Mouse (Mus musculus) neutrophil, adult 5-6 weeks (primary cell): ENCODE results near the gene Cyb561d2. TPM values are rescaled to one million over a fixed set of nuclear protein-coding genes. Genes with fewer than 3 reads are reported as not detected.

Experiments
- ATAC-seq: fragments of 151-379, 151-347 bp; 2 replicates; pipeline ENCODE4 v1.8.0; 2017; ENCODE audit warnings: mild to moderate bottlenecking, moderate TSS enrichment; ENCODE audit not compliant: insufficient number of reproducible peaks, poor library complexity, low FRiP score, severe bottlenecking; ENCODE audit errors: extremely low read depth
- total RNA-seq: library from RNA; stranded (forward); fragments of 200-1000 nt; gene quantifications from 2 replicates; pipeline ENCODE4 v1.2.3, GENCODE M21; 2017

Gene Cyb561d2
- total RNA-seq, 1 experiment from 2014 or later: 9.2 TPM

DNA sequence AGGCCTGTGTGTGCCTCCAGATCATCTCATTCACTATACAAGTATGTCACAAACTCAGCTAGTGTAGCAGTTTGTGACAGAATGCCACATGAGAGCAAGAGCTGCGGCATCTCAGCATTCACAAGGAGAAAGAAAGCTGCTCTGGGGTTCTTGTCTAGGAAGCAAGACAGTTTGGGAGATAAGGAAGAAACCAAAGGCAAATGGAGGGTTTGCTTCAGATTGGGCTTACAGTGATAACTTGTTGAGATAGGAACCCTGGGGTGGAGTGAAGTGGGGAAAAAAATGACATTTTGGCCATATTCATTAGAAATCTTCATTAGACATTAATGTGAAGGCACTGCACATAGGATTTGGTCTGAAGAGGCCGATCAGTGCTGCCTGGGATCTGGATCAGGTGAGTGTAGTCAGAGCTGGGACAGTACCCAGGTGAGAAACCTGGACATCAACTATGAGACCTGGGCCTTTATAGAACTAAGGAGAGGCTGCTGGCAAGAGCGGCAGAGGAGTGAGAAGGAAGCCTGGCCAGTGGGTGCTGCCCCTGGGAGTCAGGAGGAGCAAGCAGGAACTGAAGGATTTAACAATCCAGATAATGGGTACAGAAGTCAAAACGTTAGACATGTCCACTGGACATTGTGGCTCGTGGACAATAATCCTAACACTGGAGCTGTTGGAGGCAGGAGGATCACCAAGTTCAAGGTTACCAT is 10.8 kb upstream of the Cyb561d2 start:
- no peak for ATAC-seq

DNA sequence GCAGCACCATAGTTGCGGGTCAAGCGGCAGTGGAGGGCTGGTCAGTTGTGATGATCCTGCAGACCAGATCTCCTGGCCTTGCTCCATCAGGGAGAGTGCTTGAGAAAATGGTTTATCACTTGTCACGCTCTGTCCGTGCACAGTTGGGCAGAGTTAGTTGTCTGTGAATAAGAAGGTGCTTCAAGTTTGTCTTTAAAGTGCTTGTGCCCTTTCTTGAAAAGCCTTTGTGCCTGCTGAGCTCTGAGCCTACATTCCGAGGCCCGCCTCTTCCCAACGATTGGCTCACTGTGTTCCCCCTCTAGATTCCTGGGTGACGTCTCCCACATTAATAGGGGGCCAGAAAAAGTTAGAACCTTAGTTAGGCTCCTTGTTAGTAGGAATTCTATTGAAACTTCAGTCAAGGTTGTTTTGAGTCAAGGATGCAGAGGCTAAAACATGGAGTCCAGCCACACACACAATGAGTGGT is 9.9 kb upstream of the Cyb561d2 start:
- ATAC-seq: no peak

DNA sequence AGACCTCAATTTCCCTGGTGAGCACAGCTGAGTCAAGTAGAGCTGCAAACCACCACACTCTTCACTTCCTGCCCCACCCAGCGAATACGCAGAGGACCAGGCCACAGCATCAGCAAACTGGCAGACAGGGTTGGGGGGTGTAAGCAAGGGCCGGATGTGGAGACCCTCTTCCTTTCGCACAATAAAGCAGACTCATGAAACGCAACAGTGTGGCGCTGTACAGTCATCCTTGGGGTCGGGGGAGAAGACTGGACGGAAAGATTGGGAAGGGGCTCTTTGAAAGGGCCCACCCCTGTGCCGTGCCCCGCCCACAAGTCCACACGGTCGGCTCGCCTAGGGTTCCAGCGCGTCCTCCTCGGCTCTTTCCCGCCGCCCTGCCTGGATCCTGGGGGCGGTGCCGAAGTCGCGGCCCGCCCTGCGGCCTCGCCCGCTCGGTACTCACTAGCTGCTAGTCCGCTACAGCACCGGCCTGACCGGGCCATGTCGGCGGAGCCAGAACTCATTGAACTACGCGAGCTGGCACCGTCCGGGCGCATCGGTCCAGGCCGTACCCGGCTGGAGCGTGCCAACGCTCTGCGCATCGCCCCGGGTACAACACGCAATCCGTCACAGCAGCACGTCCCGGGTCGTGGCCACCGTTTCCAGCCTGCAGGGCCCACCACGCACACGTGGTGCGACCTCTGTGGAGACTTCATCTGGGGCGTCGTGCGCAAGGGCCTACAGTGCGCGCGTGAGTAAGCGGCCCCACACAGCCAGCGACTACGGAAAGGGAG is 9.3 kb upstream of the Cyb561d2 start, which contains the start of gene Rassf1:
Gene Rassf1 (plus strand): TSS at position 439 of the 773 bp plus-strand sequence.
- peak; percentile 44 for ATAC-seq

DNA sequence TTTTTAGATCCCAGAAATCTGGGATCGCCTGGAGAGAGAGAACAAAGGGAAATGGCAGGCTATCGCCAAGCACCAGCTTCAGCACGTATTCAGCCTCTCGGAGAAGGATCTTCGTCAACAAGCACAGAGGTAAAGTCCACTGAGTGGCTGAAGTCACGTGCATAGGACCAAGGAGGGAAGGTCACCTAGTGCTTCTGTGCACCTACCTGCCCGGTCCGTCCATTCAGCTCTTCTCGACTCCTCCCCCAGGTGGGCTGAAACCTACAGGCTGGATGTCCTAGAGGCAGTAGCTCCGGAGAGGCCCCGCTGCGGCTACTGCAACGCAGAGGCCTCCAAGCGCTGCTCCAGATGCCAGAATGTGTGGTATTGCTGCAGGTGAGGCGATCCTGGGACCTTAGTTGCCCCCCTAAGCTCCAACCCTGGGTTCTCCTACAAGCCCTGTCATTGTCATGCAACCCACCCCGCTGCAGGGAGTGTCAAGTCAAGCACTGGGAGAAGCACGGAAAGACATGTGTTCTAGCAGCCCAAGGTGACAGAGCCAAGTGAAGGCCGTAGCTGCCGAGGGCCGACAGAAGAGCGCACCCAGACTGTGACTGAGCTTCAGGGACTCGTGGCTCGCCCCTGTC is 8.6 kb upstream of the Cyb561d2 start:
- no peak for ATAC-seq

DNA sequence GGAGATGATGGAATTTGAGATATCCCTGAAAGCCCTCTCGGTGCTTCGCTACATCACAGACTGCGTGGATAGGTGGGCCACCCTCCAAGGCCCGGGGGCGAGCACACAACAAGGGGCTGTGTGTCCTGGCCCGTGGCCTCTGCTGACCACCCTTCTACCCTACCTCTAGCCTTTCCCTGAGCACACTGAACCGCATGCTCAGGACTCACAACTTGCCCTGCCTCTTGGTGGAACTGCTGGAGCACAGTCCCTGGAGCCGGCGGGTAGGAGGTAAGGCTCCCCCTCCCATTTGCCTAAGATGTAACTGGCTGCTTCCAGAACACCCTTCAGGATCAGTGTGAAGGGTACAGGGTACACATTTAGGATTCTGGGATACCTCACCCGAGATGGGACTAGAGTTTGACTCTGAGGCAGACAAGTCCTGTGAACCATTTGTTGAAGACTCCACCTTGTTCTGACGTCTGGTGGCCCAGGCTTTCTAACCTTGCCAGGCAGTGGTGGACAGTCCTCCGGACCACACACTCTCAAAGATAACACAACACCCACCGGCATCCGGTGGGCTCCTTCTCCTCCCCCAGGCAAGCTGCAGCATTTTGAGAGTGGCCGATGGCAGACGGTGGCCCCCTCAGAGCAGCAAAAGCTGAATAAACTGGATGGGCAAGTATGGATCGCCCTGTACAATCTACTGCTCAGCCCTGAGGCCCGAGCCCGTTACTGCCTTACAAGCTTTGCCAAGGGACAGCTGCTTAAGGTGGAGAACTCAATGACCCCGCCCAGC is 7.5 kb upstream of the Cyb561d2 start:
- ATAC-seq: no peak

DNA sequence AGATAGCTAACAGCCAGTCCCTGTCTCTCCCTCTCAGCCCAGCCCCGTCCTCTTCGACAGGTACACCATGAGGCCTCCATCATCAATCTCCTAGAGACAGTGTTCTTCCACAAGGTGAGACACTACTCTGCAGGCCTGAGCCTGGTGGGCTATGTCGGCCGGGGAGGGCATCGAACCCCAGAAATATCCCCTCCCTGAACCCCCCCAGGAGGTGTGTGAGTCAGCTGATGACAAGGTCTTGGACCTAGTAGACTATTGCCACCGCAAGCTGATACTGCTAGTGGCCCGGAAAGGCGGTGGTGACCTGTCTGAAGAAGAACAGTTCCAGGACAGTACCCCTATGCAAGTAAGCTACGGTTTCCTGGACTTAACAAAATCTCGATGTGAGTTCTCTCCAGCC is 6.8 kb upstream of the Cyb561d2 start:
- no peak for ATAC-seq

DNA sequence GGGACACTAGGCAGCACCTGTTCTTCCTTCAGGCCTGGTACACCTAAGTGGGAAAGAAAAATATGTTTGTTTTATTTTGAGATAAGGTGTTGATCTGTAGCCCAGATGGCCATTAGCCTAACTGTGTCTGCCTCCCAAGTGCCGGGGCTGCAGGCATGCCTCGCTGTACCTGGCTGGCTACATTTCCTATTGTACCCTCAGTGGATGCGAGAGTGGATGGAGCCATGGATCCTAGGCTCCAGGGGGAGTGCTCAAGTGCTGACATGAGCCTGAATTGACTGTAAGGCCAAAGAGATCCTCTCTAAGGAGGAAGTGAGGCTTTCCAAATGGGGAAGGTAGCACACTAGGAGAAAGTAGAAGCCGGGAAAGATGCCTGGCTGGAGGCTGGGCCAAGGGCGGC is 6.0 kb upstream of the Cyb561d2 start:
- ATAC-seq: no peak

DNA sequence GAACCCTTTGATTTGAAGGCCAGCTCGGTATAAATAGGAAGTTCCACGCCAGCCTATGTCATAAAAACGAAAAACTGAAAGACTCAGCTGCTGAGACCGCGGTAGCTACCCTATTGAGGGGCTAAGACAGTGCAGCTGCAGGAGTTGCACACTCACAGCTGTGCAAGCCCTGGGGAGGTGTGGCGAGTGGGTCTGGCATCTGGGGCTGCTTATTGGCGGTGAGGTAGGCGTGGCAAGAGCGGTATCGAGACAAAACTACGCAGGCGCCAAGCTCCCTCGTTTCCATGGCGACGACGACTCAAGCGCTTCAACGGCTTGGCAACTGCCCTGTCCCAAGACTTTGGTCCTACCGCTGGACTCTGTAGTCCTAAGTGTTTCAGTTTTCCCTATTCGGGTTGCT is 5.0 kb upstream of the Cyb561d2 start, which contains the start of gene Zmynd10:
Gene Zmynd10 (plus strand): TSS at position 273 of the 400 bp plus-strand sequence.
- peak; percentile 45 for ATAC-seq

DNA sequence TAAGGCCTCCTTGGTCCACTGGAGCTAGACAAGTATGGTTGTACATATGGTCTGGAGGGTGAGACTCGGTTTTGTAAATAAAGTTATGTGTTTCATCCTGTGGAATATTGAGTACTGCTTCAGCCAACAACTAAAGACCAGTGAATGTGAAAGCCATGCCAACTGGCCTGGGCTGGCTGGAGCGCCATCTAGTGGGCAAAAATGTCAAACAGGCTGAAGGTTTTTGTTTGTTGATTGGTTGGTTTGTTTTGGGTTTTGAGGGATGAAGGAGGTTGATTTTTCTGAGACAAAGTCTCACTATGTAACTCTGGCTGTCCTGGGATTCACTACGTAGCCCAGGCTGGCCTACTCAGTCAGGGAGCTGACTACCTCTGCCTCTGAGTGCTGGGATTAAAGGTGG is 3.6 kb upstream of the Cyb561d2 start:
- peak; percentile 17; the same call in 1 of the 2 replicates for ATAC-seq

DNA sequence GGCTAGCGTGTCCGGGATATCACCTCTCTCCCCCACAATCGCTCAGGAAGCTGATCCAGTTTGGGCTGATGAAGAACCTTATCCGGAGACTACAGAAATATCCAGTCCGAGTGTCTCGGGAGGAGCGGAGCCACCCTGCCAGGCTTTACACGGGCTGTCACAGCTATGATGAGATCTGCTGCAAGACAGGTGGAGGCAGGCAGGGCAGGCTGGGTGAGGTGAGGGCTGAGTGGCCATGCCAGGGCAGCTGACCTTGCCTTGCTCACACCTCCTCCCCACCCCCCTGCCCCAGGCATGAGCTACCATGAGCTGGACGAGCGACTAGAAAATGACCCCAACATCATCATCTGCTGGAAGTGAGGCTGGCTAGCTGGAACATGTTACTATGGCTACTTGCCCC is 3.2 kb upstream of the Cyb561d2 start:
- no peak for ATAC-seq

DNA sequence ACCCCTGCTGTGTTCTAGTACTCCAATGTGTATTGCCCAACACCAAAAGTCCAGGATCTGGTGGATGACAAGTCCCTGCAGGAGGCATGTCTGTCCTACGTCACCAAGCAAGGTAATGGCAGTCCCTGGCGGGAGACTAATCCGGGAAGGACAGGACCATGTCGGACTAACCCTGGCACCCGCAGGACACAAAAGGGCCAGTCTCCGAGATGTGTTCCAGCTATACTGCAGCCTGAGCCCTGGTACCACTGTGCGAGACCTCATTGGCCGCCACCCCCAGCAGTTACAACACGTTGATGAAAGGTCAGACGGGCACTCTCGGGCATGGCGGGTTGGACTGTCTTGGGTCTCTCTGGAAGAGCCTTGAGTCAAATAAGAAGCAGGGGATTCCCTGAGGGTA is 2.7 kb upstream of the Cyb561d2 start:
- ATAC-seq: no peak

DNA sequence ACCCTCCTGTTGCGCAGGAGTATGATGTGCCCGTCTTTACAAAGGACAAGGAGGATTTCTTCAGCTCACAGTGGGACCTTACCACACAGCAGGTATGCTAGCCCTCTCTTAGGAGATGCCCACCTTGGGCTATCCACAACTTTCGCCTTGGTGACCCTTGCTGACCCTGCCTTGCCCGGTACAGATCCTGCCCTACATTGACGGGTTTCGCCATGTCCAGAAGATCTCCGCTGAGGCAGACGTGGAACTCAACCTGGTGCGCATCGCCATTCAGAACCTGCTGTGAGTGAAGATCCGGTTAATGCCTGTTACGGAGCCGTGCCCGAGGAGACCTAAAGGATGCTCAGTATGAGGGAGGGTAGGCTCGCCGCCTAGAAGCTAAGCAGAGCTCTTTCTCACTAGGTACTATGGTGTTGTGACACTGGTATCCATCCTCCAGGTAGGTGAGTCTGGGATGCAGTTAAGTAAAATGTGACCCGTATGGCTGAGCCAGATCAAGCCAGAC is 2.3 kb upstream of the Cyb561d2 start:
- ATAC-seq: no peak

DNA sequence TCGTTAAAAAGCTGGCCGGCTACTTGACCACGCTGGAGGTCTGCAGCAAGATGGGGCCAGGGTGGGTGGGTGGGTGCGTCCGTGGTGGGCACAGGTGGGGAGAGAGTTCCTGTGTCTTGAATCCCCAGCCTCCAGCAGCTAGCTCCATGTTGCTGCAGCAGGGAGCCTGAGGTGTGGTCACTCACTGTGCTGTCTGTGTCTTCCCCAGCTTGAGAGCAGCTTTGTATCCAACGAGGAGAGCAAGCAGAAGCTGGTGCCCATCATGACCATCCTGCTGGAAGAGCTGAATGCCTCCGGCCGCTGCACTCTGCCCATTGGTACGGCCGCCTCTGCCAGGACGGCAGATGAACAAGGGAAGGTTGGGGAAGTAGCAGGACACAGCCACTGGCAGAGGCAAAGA is 1.3 kb upstream of the Cyb561d2 start:
- no peak for ATAC-seq

DNA sequence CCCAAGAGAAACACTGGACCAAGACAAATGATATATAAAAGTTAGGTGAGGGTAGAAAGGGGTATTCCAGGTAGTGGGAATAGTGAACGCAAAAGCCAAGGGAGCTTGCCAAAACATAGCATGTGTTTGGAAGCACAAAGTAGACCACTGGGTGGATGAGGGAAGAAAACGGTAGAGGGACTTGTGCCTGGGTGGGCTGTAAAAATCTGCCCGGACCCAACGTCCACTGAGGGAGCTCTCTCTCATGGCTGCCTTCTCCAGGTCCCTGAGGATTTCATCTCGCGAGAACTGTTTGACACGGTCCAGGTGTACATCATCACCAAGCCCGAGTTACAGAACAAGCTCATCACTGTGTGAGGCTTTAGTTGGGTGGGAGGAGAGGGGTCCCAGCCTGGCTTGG is 728 bp upstream of the Cyb561d2 start:
- ATAC-seq: no peak

DNA sequence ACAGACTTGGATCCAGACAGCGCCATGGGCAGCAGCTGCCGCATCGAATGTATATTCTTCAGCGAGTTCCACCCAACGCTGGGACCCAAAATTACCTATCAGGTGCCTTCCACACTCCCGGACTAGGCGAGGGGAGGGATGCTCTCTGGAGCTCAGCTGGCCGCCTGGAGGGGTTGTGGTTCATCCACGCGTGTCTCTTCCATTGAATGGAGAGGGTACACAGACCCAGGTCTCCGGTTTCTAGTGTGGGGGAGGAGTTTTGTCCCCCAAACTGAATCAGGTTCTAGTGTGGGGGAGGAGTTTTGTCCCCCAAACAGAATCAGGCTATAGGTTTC is 326 bp upstream of the Cyb561d2 start:
- ATAC-seq: no peak

DNA sequence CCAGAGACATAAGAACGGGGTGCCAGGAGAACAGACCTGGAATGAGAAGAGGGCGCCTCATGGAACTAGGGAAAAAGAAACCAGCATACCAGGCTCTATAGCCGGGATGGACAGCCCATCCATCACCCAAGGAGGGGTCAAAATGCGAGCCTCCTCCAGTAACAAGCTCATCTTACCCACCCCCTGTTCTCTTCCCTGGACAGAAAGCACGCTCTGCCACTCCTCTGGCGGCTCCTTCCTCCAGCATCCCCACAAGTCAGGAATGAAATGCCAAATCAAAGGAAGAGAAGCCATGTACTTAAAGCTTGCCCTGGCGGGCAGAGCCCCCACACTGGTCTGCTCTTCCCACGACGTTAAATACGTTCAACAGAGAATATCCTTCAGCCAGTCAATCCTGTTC is 988 bp downstream of the Cyb561d2 start:
- ATAC-seq: no peak

DNA sequence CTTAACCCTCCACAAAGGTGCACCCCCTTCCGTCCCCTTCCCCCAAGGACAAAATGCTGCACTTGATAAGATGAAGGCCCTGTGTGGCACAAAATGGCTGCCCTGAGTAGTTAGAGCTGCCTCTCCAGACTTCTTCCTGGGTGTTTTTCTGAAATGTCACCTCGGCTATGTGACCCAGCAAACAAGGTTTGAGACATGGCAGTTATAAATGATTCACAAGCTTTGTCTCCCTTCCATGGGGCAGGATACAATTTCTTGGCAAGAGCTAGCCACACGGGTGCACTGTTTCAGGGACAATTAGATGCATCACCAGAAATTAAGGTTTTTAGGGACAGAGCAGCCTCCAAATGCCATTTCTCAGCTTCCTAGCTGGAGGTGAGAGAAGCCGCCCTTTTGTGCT is 1.6 kb downstream of the Cyb561d2 start:
- ATAC-seq: no peak

DNA sequence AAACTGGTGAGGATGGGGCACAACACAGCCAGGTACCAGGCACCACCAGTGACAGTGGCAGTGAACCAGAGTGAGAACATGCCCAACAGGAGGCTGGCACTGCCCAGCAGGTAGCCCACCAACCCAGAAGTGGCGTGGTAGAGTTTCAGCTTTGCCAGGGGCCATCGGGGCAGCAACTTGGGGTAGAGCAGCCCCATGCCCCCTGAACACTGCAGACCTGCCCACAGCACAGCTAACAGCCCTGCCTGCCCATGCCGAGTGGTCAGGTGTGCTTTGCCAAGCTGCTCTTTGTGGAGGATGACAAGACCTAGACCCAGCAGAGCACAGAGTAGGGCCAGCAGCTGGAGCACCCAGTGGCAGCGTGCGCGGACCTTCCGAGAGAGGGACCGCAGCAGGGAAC is 2.1 kb downstream of the Cyb561d2 start:
- ATAC-seq: no peak

DNA sequence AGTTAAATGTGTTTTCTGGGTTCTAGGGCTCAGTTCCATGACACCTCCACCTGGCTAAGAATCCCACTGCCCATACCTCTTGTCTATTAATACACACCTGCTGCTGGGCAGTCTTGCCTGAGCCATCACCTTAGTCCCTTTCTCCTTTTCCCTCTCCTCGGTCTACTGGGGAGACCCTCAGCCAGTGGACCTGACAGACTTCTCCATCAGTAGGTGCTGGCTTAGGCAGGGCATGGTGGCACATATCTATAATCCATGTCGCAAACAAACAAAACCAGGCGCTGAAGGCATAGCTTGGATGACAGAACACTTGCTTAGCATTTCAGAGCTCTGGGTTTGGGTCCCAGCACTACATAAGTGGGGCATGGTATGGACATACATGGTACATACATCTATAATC is 3.3 kb downstream of the Cyb561d2 start:
- no peak for ATAC-seq
